Mouse (Mus musculus) layer of hippocampus, adult 18-20 months (tissue): ENCODE measurements around the gene Catsperg1. TPM values are rescaled to one million over a fixed set of nuclear protein-coding genes. Genes with fewer than 3 reads are reported as not detected.
"Not testable (repeated sequence)": the region's sequence is repeated elsewhere in the genome, so short reads cannot be mapped to it uniquely, and the experiment has no call there.

ENCODE experiments used
- DNase-seq, 2 experiments: peaks; one replicate each; pipeline ENCODE4 v3.0.0; 2022; ENCODE audit warnings: low spot score in 2 of 2
- total RNA-seq, 2 experiments: library from RNA; stranded (reverse); gene quantifications; 2 replicates each; pipeline ENCODE4 v1.2.3; 2021

The Catsperg1 gene
- total RNA-seq, 2 experiments from 2014 or later: 1.6 to 1.7 TPM

DNA sequence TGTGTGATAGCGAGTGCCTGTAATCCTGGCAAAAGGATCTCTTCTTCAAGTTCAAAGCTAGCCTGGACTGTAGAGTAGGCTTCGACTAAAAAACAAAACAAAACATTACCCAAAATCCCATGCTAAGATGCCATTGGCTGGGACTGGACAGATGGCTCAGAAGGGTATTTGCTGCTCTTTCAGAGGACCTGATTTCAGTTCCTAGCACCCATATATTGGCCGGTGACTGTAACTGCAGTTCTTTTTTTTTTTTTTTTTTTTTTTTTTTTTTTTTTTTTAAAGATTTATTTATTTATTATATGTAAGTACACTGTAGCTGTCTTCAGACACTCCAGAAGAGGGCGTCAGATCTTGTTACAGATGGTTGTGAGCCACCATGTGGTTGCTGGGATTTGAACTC lies 74.6 kb downstream of the Catsperg1 start:
- not testable (repeated sequence) for DNase-seq

DNA sequence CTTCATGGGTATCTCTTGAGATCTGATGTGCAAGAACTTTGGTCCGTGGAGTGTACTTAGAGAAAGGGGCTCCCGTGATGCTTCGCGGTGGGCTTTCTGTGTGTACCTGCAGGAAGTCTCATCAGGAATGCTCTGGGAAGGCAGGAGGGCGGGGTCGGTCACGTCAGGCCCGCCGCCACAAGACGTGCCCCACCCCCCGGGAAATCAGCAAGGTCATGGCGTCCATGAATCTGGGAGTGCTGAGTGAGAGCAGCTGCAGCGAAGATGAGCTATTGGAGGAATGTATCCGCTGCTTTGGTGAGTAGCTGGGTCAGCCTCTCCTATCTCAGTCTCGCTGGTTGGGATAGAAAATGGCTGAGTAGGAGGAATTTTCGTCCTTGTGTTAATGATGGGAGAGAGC lies 76.4 kb downstream of the Catsperg1 start:
- DNase-seq: no peak

DNA sequence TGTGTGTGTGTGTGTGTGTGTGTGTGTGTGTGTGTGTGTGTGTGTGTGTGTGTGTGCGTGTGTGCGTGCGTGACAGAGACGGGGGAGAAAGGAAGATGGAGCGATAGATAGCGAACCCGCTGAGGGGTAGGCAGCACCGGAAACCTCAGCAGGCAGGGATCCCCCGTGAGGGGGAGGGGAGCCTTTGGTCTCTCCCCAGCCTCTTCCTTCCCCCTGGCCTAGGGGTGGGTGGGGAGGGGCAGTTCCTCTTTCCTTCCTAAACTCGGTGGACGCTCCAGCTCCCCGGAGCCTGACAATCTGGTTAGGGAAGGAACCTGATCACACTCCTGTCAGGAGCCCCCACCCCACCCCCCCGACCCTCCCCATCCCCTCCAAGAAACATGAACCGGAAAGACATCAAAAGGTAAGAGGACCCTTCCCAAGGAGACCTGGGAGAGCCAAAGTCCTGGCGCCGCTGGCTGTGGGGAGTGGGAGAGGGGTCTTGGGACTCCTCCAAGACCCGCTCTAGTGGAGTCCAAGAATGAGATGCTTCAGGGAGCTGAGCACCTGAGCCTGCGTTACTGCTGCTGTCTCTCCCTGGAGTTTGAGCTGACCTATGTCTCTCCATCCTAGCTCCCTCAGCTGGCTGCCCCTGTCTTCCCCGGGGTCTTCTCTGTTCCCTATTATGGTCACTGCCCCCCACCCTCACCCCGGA lies 79.0 kb downstream of the Catsperg1 start, which contains the start of gene Rasgrp4:
Rasgrp4 (plus strand) TSS at position 159 of the 694 bp plus-strand sequence.
- no peak for DNase-seq

DNA sequence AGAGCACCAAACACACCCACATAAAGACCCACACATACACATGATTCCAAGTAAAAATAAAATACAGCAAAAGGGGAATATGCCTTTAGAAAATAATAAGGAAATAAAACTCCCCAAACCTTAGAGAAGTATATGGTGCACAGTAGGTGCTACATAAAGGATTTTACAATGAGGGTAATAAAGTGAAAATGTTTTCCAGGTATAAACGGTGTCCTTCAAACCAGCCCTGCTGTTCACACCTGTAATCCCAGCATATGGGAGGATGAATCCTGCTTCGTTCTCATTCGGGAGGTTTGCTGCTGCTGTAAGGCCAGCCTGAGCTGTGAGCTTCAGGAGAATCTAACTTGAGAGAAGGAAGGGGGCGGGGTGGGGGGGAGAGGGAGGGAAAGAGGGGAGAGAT lies 79.6 kb downstream of the Catsperg1 start:
- DNase-seq: no peak

Other genes starting within 250 kb of the Catsperg1 start
- 100 to 1,000 TPM; 201 to 212 TPM for gene Eif3k, start 232.2 kb downstream of the Catsperg1 start, total RNA-seq
- gene Map4k1, start 232.0 kb downstream of the Catsperg1 start, total RNA-seq: 1 to 10 TPM in 1 of 2 experiments, under 1 TPM in 1; 0.99 to 1.3 TPM
- 10 to 100 TPM; 15.3 to 15.5 TPM for gene Ryr1, start 88.9 kb downstream of the Catsperg1 start, total RNA-seq
- 1 to 10 TPM in 1 of 2 experiments, under 1 TPM in 1; 0.59 to 1.0 TPM for gene Rasgrp4, start 79.2 kb downstream of the Catsperg1 start, total RNA-seq
- gene Fam98c, start 57.8 kb downstream of the Catsperg1 start, total RNA-seq: 10 to 100 TPM; 30.9 to 32.2 TPM
- 1 to 10 TPM in 1 of 2 experiments, under 1 TPM in 1; 0.82 to 1.2 TPM for gene Ggn, start 43.8 kb downstream of the Catsperg1 start, total RNA-seq
- 10 to 100 TPM; 41.2 to 44.1 TPM for gene Spred3, start 43.6 kb downstream of the Catsperg1 start, total RNA-seq
- gene Psmd8, start 33.3 kb downstream of the Catsperg1 start, total RNA-seq: 100 to 1,000 TPM; 131 to 137 TPM
- gene Kcnk6, start 18.5 kb upstream of the Catsperg1 start, total RNA-seq: 1 to 10 TPM; 2.3 to 2.4 TPM
- gene Yif1b, start 24.3 kb upstream of the Catsperg1 start, total RNA-seq: 10 to 100 TPM; 40.4 to 42.6 TPM
- gene 2200002D01Rik, start 34.4 kb upstream of the Catsperg1 start, total RNA-seq: not detected
- 10 to 100 TPM; 21.9 to 26.1 TPM for gene Spint2, start 67.9 kb upstream of the Catsperg1 start, total RNA-seq
- gene Ppp1r14a, start 75.3 kb upstream of the Catsperg1 start, total RNA-seq: 10 to 100 TPM; 28.1 to 31.3 TPM
- gene Dpf1, start 89.9 kb upstream of the Catsperg1 start, total RNA-seq: 100 to 1,000 TPM; 105 to 112 TPM